Mouse (Mus musculus) thymus, adult 18-20 months (tissue): ENCODE data around the gene Zcchc24.

ENCODE experiments used
- DNase-seq, 2 experiments: peaks; one replicate each; pipeline ENCODE4 v3.0.0; 2022; ENCODE audit warnings: mixed read lengths in 2 of 2

Gene Zcchc24

GRCm38 (mm10) chr14:25663649-25664309, 105.1 kb downstream of the Zcchc24 start:
- DNase-seq: no peak
